Mouse (Mus musculus) MEL (cell line): Measurements from ENCODE around the gene Dtx3l. TPM values are rescaled to one million over a fixed set of nuclear protein-coding genes. Genes with fewer than 3 reads are reported as not detected.
"Not testable (repeated sequence)": the region's sequence is repeated elsewhere in the genome, so short reads cannot be mapped to it uniquely, and the experiment has no call there.

ENCODE experiments used
- DNase-seq: peaks from one replicate; pipeline ENCODE4 v3.0.0; 2011; ENCODE audit warnings: low read depth, low spot score
- H3K27ac ChIP-seq: 2 replicates; pipeline ENCODE4 v1.5.1; 2012; ENCODE audit warnings: low read depth, mild to moderate bottlenecking, control low read depth, low read length, moderate library complexity; ENCODE audit not compliant: control insufficient read depth
- H3K27me3 ChIP-seq, 2 experiments: fragments of 150-350 bp in 1 of 2; sonication (generic) in 1 of 2; 2 replicates each; pipeline ENCODE4 v1.6.1; 2012; ENCODE audit warnings: low read length in 2 of 2, mild to moderate bottlenecking in 2 of 2, improper control_type of control experiment in 1 of 2, moderate library complexity in 1 of 2; ENCODE audit not compliant: insufficient read depth in 2 of 2, control insufficient read depth in 1 of 2
- H3K36me3 ChIP-seq, 2 experiments: 2 replicates each; pipeline ENCODE4 v1.6.1; 2012 to 2014; ENCODE audit warnings: low read length in 2 of 2, improper control_type of control experiment in 1 of 2, inconsistent platforms in 1 of 2, mild to moderate bottlenecking in 1 of 2; ENCODE audit not compliant: insufficient read depth in 2 of 2, control insufficient read depth in 1 of 2
- H3K4me1 ChIP-seq, 2 experiments: fragments of 150-350 bp in 1 of 2; sonication (generic) in 1 of 2; 2 replicates each; pipeline ENCODE4 v1.6.1; 2012; ENCODE audit warnings: low read length in 2 of 2, improper control_type of control experiment in 1 of 2, mild to moderate bottlenecking in 1 of 2; ENCODE audit not compliant: insufficient read depth in 2 of 2, control insufficient read depth in 1 of 2
- H3K4me3 ChIP-seq, 2 experiments: fragments of 150-350 bp in 1 of 2; sonication (generic) in 1 of 2; 2 replicates each; pipeline ENCODE4 v1.5.1; 2012; ENCODE audit warnings: low read depth in 2 of 2, low read length in 2 of 2, mild to moderate bottlenecking in 2 of 2, moderate library complexity in 2 of 2, control low read depth in 1 of 2, improper control_type of control experiment in 1 of 2; ENCODE audit not compliant: control insufficient read depth in 1 of 2, insufficient read depth in 1 of 2
- H3K79me2 ChIP-seq: 2 replicates; pipeline ENCODE4 v1.6.1; 2012; ENCODE audit warnings: mild to moderate bottlenecking, low read length, moderate library complexity; ENCODE audit not compliant: control insufficient read depth, poor library complexity, insufficient read depth
- H3K9ac ChIP-seq: 2 replicates; pipeline ENCODE4 v1.6.1; 2012; ENCODE audit warnings: low read depth, mild to moderate bottlenecking, control low read depth, low read length, moderate library complexity; ENCODE audit not compliant: control insufficient read depth, poor library complexity, severe bottlenecking
- H3K9me3 ChIP-seq: fragments of 150-350 bp; sonication (generic); replicated peaks from 2 replicates; pipeline ENCODE4 v1.6.1; 2012; ENCODE audit warnings: mild to moderate bottlenecking, low read length, improper control_type of control experiment, moderate library complexity; ENCODE audit not compliant: insufficient read depth
- BHLHE40 ChIP-seq: IDR thresholded peaks from 2 replicates; pipeline ENCODE4 v1.6.1; 2012; ENCODE audit warnings: low read depth, mild to moderate bottlenecking, inconsistent platforms, low read length, improper control_type of control experiment, borderline replicate concordance
- CHD1 ChIP-seq: IDR thresholded peaks from 2 replicates; pipeline ENCODE4 v1.6.1; 2012; ENCODE audit warnings: low read depth, mild to moderate bottlenecking, inconsistent platforms, low read length, improper control_type of control experiment
- ELF1 ChIP-seq: IDR thresholded peaks from 2 replicates; pipeline ENCODE4 v1.6.1; 2014; ENCODE audit warnings: low read depth, mild to moderate bottlenecking, inconsistent platforms, low read length, improper control_type of control experiment, moderate library complexity
- EP300 ChIP-seq, 2 experiments: IDR thresholded peaks; 2 replicates each; pipeline ENCODE4 v1.6.1; 2011; ENCODE audit warnings: improper control_type of control experiment in 2 of 2, low read length in 2 of 2, low read depth in 1 of 2, mild to moderate bottlenecking in 1 of 2
- ETS1 ChIP-seq: IDR thresholded peaks from 2 replicates; pipeline ENCODE4 v1.6.1; 2012; ENCODE audit warnings: low read depth, mild to moderate bottlenecking, inconsistent platforms, low read length, improper control_type of control experiment, moderate library complexity
- GABPA ChIP-seq: IDR thresholded peaks from 2 replicates; pipeline ENCODE4 v1.6.1; 2012; ENCODE audit warnings: low read depth, mild to moderate bottlenecking, inconsistent platforms, low read length, improper control_type of control experiment, moderate library complexity
- MAFK ChIP-seq: IDR thresholded peaks from 2 replicates; pipeline ENCODE4 v1.6.1; 2011; ENCODE audit warnings: low read depth, mild to moderate bottlenecking, low read length, improper control_type of control experiment, borderline replicate concordance
- MAZ ChIP-seq: IDR thresholded peaks from 2 replicates; pipeline ENCODE4 v1.6.1; 2012; ENCODE audit warnings: low read depth, mild to moderate bottlenecking, inconsistent platforms, low read length, improper control_type of control experiment
- MEF2A ChIP-seq: IDR thresholded peaks from 2 replicates; pipeline ENCODE4 v1.6.1; 2014; ENCODE audit warnings: low read depth, mild to moderate bottlenecking, inconsistent platforms, low read length, improper control_type of control experiment; ENCODE audit not compliant: poor library complexity, insufficient replicate concordance, severe bottlenecking; ENCODE audit errors: extremely low read depth
- MXI1 ChIP-seq: IDR thresholded peaks from 2 replicates; pipeline ENCODE4 v1.6.1; 2011; ENCODE audit warnings: mild to moderate bottlenecking, low read depth, low read length, improper control_type of control experiment
- MYB ChIP-seq: IDR thresholded peaks from 2 replicates; pipeline ENCODE4 v1.6.1; 2011; ENCODE audit warnings: mild to moderate bottlenecking, low read depth, low read length, improper control_type of control experiment
- NRF1 ChIP-seq: IDR thresholded peaks from 2 replicates; pipeline ENCODE4 v1.6.1; 2014; ENCODE audit warnings: low read depth, mild to moderate bottlenecking, inconsistent platforms, low read length, improper control_type of control experiment, moderate library complexity; ENCODE audit not compliant: poor library complexity, insufficient read depth, severe bottlenecking
- RAD21 ChIP-seq: IDR thresholded peaks from 2 replicates; pipeline ENCODE4 v1.6.1; 2011; ENCODE audit warnings: mild to moderate bottlenecking, low read depth, low read length, improper control_type of control experiment
- SMC3 ChIP-seq: IDR thresholded peaks from 2 replicates; pipeline ENCODE4 v1.6.1; 2011; ENCODE audit warnings: low read depth, low read length, improper control_type of control experiment
- TAL1 ChIP-seq: IDR thresholded peaks from 2 replicates; pipeline ENCODE4 v1.6.1; 2012; ENCODE audit warnings: mild to moderate bottlenecking, inconsistent platforms, low read length, moderate library complexity, mixed read lengths
- TCF12 ChIP-seq: IDR thresholded peaks from 2 replicates; pipeline ENCODE4 v1.6.1; 2014; ENCODE audit warnings: low read depth, mild to moderate bottlenecking, inconsistent platforms, low read length, improper control_type of control experiment, moderate library complexity
- USF2 ChIP-seq, 2 experiments: IDR thresholded peaks; 2 replicates each; pipeline ENCODE4 v1.6.1; 2011 to 2012; ENCODE audit warnings: improper control_type of control experiment in 2 of 2, low read length in 2 of 2, borderline replicate concordance in 1 of 2, inconsistent platforms in 1 of 2, low read depth in 1 of 2, mild to moderate bottlenecking in 1 of 2; ENCODE audit not compliant: insufficient read depth in 1 of 2
- ZC3H11A ChIP-seq: IDR thresholded peaks from 2 replicates; pipeline ENCODE4 v1.6.1; 2012; ENCODE audit warnings: low read depth, mild to moderate bottlenecking, inconsistent platforms, low read length, improper control_type of control experiment
- ZNF384 ChIP-seq: IDR thresholded peaks from 2 replicates; pipeline ENCODE4 v1.6.1; 2012; ENCODE audit warnings: low read depth, mild to moderate bottlenecking, inconsistent platforms, low read length, improper control_type of control experiment
- polyA plus RNA-seq, 2 experiments: library from polyadenylated mRNA; stranded (reverse) in 1 of 2; unstranded in 1 of 2; fragments of >175 nt in 1 of 2; fragments of >200 nt in 1 of 2; gene quantifications; 2 replicates each; pipeline versions ENCODE4 v1.2.1 to v1.2.4; 2012; ENCODE audit warnings: low replicate concordance in 2 of 2, low read depth in 1 of 2; ENCODE audit not compliant: insufficient read length in 2 of 2, insufficient read depth in 1 of 2, missing spikeins in 1 of 2
- total RNA-seq: library from RNA; depleted of rRNA; stranded (reverse); fragments of 300-350 nt; gene quantifications from 2 replicates; pipeline ENCODE4 v1.2.3, GENCODE M21; 2012

Dtx3l gene
- total and polyA plus RNA-seq, 3 experiments, result 3.9 to 6.0 TPM; not detected in 1

- H3K36me3 ChIP-seq, H3K4me3 ChIP-seq, H3K4me1 ChIP-seq, H3K27me3 ChIP-seq, H3K27ac ChIP-seq, H3K9me3 ChIP-seq, H3K9ac ChIP-seq, DNase-seq, H3K79me2 ChIP-seq: not testable (repeated sequence)
Observed at GRCm38 (mm10) chr16:35965991-35966390, 27.0 kb upstream of the Dtx3l start.

DNA sequence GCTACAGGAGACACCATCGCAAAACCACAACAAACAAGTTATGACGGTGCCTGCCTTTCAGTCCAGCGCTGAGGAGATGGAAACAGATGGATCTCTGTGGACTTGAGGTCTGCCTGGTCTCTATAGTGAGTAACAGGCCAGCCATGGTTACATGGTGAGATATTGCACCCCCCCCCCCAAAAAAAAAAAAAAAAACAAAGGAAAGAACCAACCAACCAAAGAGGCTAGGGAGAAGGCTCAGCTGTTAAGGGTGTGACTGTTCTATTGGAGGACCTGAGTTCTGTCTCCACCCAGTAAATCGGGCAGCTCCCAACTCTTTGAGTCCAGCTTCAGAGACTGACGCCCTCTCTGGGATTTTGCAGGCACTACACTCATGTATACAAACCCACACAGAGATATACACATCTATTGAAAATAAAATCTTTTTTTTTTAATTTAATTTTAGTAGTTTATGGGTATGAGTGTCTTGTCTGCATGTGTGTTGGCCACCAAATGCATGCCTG, 13.7 kb upstream of the Dtx3l start:
- Histone ChIP-seq H3K9me3 (no peaks in the 10 kb centered on the region), H3K27me3 (no peaks in the 10 kb centered on the region), H3K4me1 (no peaks in the 10 kb centered on the region; a peak in 1 of 4 replicates), H3K79me2 (no peaks in the 10 kb centered on the region), H3K36me3 (no peaks in the 10 kb centered on the region; a peak in 2 of 4 replicates), H3K27ac (no peak overlapping the region), H3K4me3 (no peak overlapping the region), H3K9ac (no peak overlapping the region)
- no peak for TF ChIP-seq CHD1
- peak; percentile 35; the same call in 1 of the 2 replicates for TF ChIP-seq ZNF384
- DNase-seq, result peak; percentile 37

- Histone ChIP-seq H3K27ac (no peak overlapping the region), H3K36me3 (no peaks in the 10 kb centered on the region; a peak in 2 of 4 replicates)
- TF ChIP-seq EP300 (IDR thresholded peaks at IDR 0.05; ENCODE audit: low read depth in 1 of 2, low read length in 2 of 2) (no peak), MXI1 (no peak), RAD21 (no peak), TAL1 (no peak), ELF1 (no peak), NRF1 (no peak), USF2 (IDR thresholded peaks at IDR 0.05; ENCODE audit: borderline replicate concordance in 1 of 2, insufficient read depth in 1 of 2, low read depth in 1 of 2, low read length in 2 of 2) (no peak), BHLHE40 (no peak), MAFK (no peak), ZC3H11A (no peak), GABPA (no peak), SMC3 (no peak), MAZ (no peak), MYB (no peak), ETS1 (no peak), TCF12 (no peak), MEF2A (no peak)
Observed at GRCm38 (mm10) chr16:35951216-35951615, 12.3 kb upstream of the Dtx3l start.

More at GRCm38 (mm10) chr16:35951216-35951615, 12.3 kb upstream of the Dtx3l start:
- no peaks in the 10 kb centered on the region for H3K79me2 ChIP-seq
- no peaks in the 10 kb centered on the region for H3K27me3 ChIP-seq
- H3K4me1 ChIP-seq, result no peaks in the 10 kb centered on the region; a peak in 1 of 4 replicates
- H3K9ac ChIP-seq, result no peak overlapping the region
- DNase-seq, result no peak
- no peaks in the 10 kb centered on the region for H3K9me3 ChIP-seq
- H3K4me3 ChIP-seq, result no peak overlapping the region
